Mouse (Mus musculus): ENCODE measurements around the gene Kctd11.

Kctd11 gene

DNA sequence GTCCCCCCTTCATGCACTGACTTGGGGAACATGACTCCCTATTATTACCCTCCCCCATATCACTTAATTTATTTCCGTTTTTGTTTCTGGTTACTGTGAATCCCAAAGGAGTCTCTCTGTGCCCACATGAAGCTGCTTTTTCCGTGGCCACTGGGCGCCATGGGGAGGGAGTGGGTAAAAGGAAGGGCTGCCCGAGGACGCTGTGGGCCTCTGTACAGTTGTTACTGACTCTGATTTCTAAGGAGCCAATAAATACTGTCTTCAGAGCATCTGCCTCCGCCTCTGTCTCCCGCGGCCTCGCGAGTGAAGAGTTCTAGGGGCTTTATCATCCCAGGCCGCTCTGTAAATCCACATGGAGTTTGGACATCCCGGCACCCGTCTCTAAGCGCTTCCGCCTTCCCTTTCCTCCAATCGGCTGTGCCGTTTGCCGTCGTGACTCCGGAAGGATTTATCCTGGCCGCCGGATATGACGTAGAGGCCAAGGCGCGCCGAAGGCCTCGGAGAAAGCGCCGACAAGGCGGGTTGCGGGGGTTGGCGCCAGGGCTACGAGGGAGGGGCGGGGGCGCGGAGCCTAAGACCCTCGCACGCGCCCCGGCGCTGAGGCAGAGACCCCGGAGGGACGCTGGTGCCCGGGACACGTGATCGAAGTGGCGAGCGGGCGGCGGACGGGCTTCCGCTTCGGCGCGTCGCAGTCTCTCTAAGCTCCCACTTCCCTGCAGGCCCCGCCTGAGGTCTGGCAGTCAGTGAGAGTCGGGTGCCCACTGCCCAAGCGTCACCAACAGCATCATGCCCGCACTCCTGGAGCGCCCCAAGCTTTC, 32.6 kb upstream of the Kctd11 start, which contains the start of gene Gps2:
Gene Gps2, plus strand, starts transcription at position 335 of the 818 bp plus-strand sequence.
- in situ Hi-C loops (cut with MboI; ENCODE audit: unreplicated experiment in 2 of 2) = no loop called here

DNA sequence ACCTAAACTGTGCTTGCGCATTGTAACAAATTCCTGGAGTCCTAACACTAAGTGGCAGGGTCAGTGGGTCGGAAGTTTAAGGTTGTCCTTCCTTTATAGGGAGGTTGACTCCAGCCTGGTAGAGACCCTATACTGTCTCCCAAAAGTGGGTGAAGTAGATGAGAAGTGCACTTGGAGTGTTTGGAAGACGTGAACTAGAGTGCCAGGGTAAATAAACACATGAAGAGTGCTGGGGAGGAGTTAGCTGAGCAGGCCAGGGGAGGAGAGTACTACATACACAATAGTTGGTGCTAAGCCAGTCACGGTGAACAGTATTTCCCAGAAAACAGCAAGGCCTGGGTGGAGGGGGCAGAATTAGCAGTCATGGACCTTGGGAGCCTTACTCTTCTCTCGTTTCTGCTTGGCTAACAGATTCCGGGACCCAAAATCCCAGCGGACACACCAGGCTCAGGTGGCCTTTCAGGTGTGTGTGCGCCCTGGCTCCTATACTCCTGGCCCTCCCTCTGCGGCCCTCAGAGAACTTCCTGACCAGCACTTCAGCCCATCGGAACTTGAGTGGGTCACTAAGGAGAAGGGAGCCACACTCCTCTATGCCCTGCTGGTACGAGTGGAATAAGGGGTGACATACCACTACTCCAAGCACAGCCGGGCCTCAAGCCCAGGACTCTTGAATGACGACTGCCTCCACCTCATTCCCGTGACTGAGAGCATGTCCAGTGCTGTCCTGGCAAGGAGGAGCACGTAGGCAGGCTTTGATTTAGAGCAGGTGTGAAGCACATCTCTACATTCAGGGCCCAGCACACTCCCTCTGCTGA, 31.7 kb upstream of the Kctd11 start:
- in situ Hi-C loops (cut with MboI; ENCODE audit: unreplicated experiment in 2 of 2) = no loop called here

DNA sequence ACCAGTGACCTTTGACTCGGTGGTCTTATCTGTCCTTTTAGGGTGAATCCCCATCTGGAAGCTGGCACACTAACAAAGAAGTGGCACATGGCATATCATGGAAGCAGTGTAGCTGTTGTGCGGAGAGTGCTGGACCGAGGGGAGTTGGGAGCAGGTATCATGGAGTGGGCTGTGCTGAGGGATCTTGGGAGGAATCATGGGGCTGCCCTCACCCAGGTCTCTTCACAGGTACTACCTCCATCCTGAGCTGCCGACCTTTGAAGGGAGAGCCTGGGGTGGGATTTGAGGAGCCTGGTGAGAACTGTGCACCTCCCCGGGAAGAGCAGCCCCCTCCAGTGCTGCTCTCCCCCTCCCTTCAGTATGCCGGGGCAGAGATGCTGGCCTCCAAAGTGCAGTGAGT, 30.5 kb upstream of the Kctd11 start:
- in situ Hi-C loops (cut with MboI; ENCODE audit: unreplicated experiment in 2 of 2) = no loop called here

DNA sequence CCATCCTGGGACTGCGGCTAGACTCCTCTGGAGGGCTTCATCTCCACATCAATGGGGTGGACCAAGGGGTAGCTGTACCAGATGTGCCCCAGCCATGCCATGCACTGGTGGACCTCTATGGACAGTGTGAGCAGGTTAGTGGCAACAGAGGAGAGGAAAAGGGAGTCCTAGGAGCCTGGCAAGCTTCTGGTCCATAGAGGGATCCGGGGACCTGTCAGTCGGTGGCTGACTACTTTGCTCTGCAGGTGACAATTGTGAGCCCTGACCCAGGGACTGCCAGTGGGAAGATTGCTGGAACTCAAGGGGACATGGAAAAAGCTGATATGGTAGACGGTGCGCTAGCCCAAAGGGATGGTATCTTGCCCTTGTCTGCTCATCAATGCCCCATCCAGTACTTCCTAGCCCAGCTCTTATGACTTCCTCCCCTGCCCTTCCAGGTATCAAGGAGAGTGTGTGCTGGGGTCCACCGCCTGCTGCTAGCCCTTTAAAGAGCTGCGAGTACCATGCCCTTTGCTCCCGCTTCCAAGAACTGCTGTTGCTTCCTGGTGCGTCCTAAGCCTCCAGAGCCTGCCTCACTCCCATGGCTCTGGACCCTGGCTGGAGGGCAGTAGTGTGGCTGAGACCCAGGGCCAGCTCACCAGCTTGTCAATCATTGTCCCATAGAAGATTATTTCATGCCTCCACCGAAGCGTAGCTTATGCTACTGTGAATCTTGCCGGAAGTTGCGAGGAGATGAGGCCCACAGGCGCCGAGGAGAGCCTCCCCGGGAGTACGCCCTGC, 29.8 kb upstream of the Kctd11 start:
- in situ Hi-C loops (cut with MboI; ENCODE audit: unreplicated experiment in 2 of 2) = no loop called here

DNA sequence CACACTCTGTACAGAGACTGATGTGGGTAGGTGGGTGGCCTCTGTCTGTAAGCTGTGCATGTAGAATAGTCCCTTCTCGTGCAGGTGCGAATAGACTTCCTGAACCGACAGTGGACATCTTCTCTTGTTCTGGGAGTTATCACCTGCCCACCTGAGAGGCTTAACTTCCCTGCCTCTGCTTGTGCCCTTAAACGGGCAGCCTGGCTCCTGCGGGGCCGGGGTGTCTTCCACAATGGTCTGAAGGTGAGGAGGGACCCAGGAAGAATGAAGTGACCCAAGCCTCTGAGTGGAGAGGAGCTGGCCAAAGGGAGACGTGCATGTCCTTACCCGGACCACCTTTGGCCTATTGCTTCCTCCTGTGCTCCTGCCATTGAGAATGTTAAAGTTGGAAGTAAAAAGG, 29.0 kb upstream of the Kctd11 start:
- in situ Hi-C loops (cut with MboI; ENCODE audit: unreplicated experiment in 2 of 2) = no loop called here

DNA sequence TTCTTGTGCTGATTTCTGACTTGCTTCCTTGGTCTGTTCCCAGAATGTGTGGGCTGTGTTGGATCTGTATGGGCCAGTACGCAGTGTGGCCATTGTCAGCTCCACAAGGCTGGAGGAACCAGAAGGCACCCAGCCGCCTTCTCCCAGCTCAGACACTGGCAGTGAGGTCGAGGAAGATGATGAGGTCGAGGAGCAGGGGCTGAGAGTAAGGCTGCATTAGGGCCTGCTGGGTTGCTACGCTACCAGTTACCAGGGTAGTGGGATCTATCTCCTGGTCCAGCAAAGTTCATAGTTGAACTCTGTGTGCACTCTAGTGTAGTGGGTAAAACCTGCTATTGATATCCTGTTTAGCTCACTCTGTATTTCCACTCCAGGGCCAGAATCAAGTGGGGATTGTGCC, 28.0 kb upstream of the Kctd11 start:
- in situ Hi-C loops (cut with MboI; ENCODE audit: unreplicated experiment in 2 of 2) = no loop called here

DNA sequence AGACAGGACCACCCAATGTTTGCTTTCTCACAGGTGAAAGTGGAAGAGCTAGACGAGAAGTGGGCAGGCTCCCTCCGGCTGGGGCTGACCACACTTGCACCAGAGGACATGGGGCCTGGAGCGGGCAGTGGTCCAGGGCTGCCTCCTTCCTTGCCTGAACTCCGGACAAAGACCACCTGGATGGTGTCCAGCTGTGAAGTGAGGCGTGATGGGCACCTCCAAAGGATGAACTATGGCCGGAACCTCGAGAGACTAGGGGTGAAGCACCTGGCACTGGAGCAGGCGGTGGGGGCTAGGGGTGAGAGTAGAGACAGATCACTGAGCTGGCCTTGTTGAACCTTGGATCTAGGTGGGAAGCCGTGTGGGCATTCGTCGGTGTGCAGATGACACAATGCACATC, 27.4 kb upstream of the Kctd11 start:
- in situ Hi-C loops (cut with MboI; ENCODE audit: unreplicated experiment in 2 of 2) = no loop called here

DNA sequence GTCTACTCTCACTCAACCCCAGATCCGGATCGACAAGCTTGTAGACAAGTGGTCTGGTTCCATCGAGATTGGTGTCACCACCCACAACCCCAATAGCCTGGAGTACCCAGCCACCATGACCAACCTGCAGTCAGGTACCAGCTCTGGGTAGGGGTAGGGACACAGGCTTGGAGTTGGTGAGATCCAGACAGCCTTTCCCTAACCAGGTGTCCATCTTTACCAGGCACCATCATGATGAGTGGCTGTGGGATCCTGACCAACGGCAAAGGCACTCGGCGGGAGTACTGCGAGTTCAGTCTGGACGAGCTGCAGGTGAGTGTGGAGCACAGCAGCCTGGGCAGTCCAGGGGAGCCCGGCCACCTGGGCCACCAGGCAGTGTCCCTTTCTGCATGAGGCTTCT, 23.1 kb upstream of the Kctd11 start:
- in situ Hi-C loops (cut with MboI; ENCODE audit: unreplicated experiment in 2 of 2) = no loop called here

DNA sequence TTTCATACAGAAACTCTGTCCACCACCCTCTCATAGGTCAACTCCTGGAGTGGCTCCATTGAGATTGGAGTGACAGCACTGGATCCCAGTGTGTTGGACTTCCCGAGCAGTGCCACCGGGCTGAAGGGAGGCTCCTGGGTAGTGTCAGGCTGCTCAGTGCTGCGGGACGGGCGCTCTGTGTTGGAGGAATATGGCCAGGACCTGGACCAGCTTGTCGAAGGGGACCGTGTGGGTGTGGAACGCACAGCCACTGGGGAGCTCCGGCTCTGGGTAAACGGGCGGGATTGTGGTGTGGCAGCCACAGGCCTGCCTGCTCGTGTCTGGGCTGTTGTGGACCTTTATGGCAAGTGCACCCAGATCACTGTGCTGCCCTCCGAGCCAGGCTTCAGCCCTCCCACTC, 21.8 kb upstream of the Kctd11 start:
- in situ Hi-C loops (cut with MboI; ENCODE audit: unreplicated experiment in 2 of 2) = no loop called here

DNA sequence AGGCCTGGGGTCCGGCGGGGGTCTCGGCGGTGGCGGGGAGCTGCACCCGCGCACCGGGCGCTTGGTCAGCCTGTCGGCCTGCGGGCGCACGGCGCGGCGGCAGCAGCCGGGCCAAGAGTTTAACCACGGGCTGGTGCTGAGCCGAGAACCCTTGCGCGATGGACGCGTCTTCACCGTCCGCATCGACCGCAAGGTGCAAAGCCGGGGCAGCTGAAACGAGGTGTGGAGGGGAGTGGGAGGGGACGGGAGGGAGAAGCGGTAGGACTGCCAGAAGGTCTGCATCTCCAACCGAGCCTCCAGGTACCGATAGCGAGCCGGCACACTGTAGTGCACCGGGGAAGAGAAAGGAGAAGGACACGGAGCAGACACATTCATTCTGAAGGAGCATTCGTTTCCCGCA, 20.8 kb upstream of the Kctd11 start:
- in situ Hi-C loops (cut with MboI; ENCODE audit: unreplicated experiment in 2 of 2) = no loop called here

DNA sequence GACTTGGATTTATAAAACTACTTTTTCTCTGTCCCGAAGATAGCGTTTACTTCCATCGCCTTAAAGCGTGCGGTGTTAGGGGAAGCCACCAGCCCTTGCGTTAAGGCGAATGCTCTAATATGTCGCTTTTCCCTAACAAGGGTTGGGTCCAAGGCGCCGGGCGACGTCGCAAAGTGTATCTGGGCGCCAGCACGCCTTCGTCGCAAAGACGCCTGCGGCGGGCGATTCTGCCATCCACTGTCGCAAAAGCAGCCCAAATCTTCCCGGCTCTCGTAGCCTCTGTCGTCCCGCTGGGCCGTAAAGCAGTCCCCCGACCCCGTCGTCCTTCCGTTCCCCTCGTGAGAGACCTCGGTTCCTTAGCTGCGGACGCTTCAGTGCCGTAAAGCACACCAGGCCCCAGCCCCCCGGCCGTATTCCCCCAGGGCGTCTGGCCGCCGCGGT, 20.2 kb upstream of the Kctd11 start:
- in situ Hi-C loops (cut with MboI; ENCODE audit: unreplicated experiment in 2 of 2) = no loop called here

DNA sequence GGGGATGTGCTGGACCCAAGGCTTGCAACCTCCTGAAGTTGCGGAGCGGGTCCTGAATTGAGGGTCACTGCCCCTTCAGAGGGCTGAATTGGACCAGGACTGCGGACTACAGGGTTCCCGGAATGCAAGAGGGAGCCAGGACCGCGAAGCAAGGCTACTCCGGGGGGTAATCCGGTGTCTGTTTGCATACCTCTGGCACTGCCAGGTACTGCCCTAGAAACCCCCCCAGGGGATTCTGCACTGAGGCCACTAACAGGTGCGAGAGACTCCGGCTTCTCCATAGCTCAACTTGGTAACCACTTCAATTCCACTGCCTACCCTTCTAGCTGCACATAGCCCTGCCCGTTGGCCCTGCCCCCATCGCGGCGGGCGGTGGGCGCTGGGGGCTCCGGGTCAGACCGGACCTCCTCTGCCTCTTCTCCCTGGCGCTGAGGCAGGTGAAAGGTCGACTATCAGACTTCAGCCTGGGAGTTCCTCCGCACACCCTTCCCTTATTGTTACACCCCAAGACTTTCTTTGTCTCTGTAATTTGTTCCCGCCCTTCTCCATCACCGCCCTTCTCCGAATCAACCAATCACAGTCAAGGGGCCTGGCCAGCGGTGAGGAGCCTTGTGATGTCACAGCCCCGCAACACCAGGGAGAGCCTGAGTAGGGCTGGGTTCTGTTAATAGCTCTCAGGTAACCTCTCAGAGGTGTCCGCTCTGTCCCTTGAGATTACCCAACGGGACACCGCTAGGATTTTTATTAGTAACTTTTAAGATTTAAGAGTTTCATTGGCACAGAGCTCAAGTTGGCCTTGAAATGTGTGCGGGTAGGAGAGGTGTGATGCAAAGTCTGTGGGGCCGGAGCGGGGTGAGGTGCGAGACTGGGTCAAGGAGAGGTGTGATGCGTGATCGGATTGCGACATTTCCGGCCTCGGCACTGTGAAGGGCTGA, 19.5 kb upstream of the Kctd11 start, which contains the start of the genes 2810408A11Rik and Neurl4:
Gene 2810408A11Rik, minus strand, starts transcription at position 517 of the 935 bp plus-strand sequence.
Gene Neurl4, plus strand, starts transcription at position 602 of the 935 bp plus-strand sequence.
- in situ Hi-C loops (cut with MboI; ENCODE audit: unreplicated experiment in 2 of 2) = no loop called here

DNA sequence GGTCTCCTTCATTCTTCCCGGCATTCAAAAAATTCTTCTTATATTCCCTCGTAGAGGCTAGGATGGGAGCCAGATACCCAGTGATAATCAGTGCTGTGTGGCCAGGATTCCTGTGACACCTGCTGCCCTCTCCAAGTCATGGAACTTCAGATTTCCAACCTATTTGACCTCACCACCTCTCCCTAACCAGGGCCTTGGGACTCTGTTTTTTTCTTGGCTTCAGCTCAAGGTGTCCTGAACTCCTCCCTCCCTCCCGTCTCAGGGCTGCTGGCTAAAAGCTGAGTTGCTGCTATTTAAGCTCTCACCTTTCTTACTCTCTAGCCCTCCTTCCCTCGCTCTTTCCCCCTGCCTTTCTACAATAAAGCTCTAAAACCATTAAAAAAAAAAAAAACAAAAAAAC, 18.7 kb upstream of the Kctd11 start:
- in situ Hi-C loops (cut with MboI; ENCODE audit: unreplicated experiment in 2 of 2) = no loop called here

DNA sequence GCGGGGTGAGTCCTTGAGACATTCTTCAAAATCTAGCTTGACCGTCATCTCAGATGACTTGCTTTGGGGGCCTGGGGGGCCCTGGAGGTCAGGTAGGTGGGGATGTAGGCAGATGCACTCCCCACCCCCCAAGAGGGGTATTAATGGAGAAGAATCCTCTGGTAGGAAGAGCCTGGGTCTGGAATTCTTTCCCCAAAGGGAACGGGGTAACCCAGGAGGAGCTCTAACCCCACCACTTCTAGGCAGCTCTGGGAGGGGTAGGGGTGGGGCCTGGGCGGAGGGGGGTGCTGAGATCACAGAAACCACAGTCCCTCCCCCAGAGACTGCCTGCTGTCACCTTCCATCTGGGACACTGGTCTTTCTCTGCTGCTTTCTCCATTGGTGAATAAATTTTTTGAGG, 14.1 kb upstream of the Kctd11 start, which contains the start of gene Acap1:
Gene Acap1, minus strand, starts transcription at position 249 of the 400 bp plus-strand sequence.
- in situ Hi-C loops (cut with MboI; ENCODE audit: unreplicated experiment in 2 of 2) = no loop called here

DNA sequence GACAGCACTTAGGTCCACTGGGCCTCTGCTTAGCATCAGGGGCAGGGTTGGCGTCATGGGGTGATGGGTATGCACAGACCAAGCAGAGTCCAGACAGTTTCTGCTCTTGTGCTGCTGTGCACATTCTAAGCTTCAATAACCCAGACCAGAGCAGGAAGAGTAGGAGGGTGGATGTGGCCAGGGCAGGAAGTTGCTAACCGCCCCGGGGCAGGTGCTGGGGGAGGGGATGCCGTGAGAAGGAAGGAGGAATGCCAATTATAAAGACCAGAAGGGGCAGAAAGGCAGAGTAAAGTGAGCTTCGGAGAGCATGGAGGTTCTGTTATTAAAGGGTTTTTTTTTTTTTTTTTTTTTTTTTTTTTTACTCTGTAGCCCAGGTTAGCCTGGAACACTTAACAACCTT, 13.5 kb upstream of the Kctd11 start:
- in situ Hi-C loops (cut with MboI; ENCODE audit: unreplicated experiment in 2 of 2) = no loop called here

DNA sequence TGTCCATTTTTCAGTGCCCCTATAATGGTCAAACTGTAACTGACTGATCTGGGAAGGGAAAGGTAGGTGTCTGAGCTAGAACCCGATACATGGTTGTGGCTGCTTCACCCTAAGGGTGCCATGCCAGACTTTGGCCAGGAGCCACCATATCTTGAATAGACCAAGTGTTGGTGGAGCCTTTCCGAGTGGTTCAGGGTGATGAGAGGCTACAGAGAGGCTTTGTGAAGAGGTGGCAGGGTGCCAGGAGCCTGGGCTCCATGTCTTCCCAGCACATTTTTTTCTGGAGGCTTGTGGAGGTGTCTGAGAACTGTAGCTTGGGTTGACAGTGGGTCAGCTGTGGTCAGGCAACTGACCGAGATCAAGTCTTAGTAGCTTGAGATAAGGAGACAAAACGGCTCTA, 10.3 kb upstream of the Kctd11 start:
- in situ Hi-C loops (cut with MboI; ENCODE audit: unreplicated experiment in 2 of 2) = no loop called here

DNA sequence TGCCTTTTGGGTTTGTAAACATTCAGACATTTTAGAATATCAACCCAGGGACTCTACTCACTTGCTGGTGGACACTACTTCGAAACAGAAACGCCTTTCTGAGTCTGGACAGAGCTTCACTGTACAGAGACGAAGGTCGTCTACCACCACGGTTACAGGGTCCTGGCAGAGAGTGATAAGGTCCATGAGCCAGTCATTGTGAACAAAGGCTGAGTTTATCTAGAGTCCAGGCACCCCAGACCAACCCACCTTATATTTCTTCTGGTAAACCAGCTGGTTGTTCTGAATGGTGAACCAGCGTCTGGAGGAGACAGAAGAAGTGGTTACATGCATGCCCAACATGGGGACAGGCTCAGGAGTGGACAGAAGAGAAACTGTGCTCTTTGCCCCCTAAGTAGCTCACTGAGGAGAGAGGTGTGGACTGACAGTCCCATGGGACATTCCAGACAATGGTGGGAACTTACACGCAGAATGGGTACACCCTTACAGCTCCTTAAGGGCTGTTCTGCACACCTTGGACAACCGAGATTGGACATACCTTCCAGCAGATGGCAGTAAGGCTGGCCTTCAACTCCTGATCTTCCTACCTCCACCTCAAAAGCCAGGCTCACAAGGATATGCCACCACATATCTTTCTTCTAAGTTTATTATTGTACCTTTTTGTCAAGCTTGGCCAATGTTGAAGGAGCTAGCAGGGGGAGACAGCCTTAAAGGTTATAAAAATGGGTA, 5.9 kb upstream of the Kctd11 start:
- in situ Hi-C loops (cut with MboI; ENCODE audit: unreplicated experiment in 2 of 2) = no loop called here

DNA sequence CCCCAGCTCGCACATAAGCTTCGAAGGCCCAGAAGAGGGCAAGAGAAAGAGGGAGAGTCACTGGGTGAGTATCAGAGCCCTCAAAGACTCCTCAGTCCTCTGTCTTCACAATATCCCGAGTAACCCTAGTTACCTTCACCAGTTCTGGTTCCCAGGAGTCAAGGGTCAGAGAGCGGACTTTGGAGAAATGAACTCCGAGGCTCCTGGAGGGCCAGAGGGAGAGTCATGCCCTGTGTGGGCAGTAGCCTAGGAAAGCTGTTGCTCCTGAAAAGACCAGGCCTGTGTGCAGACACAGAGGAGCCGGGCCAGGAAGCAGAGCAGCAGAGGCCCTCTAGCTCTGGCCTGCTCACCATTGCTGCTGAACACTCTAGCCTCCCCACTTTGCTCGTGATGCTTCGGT, 3.5 kb upstream of the Kctd11 start:
- in situ Hi-C loops (cut with MboI; ENCODE audit: unreplicated experiment in 2 of 2) = loop anchor here (5.0 kb wide), 1 partner anchor 38 kb away; the partner anchor contains the start of gene Eif5a (in 2 of the 2)

DNA sequence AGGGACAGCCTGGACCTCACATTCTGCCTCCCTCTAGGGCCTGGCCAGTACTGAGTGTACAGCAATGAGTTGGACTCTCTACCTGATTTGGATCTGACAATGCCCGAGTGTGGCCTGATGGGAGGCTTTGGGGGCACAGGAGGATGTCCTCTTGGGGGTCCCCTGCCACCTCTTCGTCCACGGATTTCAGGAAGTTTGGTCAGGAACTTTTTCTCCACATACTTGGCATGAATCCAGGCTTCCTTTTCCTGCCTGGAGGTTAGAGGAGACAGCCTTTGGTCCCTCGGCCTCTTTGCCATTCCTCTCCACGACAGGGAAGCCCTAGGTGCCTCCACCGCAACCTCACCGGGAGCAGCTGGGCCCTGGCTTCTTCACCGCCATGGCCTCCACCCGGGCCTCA, 3.0 kb upstream of the Kctd11 start:
- in situ Hi-C loops (cut with MboI; ENCODE audit: unreplicated experiment in 2 of 2) = loop anchor here (5.0 kb wide), 1 partner anchor 38 kb away; the partner anchor contains the start of gene Eif5a (in 2 of the 2)

Data from v-Abl transformed pro-B cells (cell line).